Mouse (Mus musculus) CD8-positive naive resting alpha-beta T cell, adult 57 days (primary cell): ENCODE measurements around the gene Reg4. TPM values are rescaled to one million over a fixed set of nuclear protein-coding genes. Genes with fewer than 3 reads are reported as not detected.

Experiments used
- total RNA-seq: library from RNA; stranded (reverse); gene quantifications from one replicate; pipeline ENCODE4 v1.2.4, GENCODE M21; 2023

Gene Reg4
- total RNA-seq: not detected

GRCm38 (mm10) chr3:98221856-98222255 lies at the start of gene Reg4:
Gene Reg4 (plus strand): TSS chr3:98222156.

GRCm38 (mm10) chr3:98280204-98280932 lies 58.4 kb downstream of the Reg4 start, which contains the start of gene Hmgcs2:
Gene Hmgcs2 (plus strand): TSS chr3:98280435.

Other genes with a start within 250 kb of the Reg4 start
- 73.7 TPM for gene Notch2, start 208.6 kb upstream of the Reg4 start, total RNA-seq
- 1.6 TPM for gene Adam30, start 61.5 kb upstream of the Reg4 start, total RNA-seq
- not detected for gene Hmgcs2, start 58.3 kb downstream of the Reg4 start, total RNA-seq
- gene Phgdh, start 117.8 kb downstream of the Reg4 start, total RNA-seq: 68.2 TPM
- gene Zfp697, start 160.3 kb downstream of the Reg4 start, total RNA-seq: not detected
- not detected for gene Gm4450, start 235.0 kb downstream of the Reg4 start, total RNA-seq